Mouse (Mus musculus): Measurements from ENCODE around the gene Ak7. TPM values are rescaled to one million over a fixed set of nuclear protein-coding genes. Genes with fewer than 3 reads are reported as not detected.
A peak's percentile ranks its signal among the peaks of the same experiment; 100 is the strongest.

Gene Ak7
- 0.13 and 0.19 TPM in 2 replicates for polyA plus RNA-seq (2014; fragmentation: Nextera tagmentation; extraction: Ambion mirVana)

DNA sequence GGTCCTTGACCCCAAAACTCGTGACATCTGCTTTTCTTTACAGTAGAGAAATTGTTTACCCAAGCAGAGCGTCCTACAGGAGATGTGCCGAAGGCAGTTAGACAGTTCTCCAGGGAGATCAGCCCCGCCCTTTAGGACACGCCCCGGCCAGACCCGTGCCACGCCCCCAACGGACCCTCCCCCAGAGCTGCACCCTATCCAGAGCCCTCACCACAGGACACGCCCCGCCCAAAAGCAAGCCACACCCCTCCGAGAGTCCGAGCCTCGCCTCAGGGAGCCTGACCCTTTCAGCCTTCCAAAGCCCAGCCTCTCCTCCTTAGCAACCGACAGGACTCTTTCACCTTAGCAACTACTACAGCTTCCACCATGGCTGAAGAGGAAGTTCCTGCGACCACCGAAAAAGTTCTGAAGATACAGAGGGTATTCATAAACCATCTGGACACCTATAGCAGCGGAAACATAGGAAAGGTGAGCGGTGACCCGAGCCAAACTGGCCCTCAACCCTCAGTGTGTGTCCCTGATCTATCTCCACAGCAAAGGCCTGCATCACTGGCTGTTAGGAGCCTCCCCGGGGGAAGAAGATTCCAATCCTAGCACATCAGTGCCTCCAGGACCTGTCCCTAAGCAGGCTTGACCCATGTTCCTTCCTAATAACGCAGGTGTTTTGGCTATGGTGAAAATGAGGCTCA lies at the start of gene Ak7:
TSS of gene Ak7 (plus strand) at position 178 of the 689 bp plus-strand sequence.
- H3K27me3 ChIP-seq (ENCODE audit: control insufficient read depth, insufficient read depth, low read length): no peaks in the 10 kb centered on the region
- H3K4me1 ChIP-seq (ENCODE audit: control insufficient read depth, insufficient read depth, low read length): no peaks in the 10 kb centered on the region
- peak; percentile 94 for ATAC-seq (replicated peaks; ENCODE audit: insufficient number of reproducible peaks, low FRiP score, low TSS enrichment)
- H3K4me3 ChIP-seq (ENCODE audit: low read depth, low read length): peak within 1 kb of the TSS; percentile 10; the same call in 1 of the 2 replicates
- no peak within 1 kb of the TSS for H3K9ac ChIP-seq (ENCODE audit: low read depth, low read length)
- H3K36me3 ChIP-seq (ENCODE audit: control insufficient read depth, insufficient read depth, low read length): no peaks in the 10 kb centered on the region
- 10% methylated on average over 22 of the region's 22 CpGs for WGBS (ENCODE audit: insufficient replicate concordance)
- H3K4me2 ChIP-seq: peak within 1 kb of the TSS; percentile 54
- no peak within 1 kb of the TSS for H3K27ac ChIP-seq (ENCODE audit: low read depth, low read length)
- H3K9me3 ChIP-seq (replicated peaks; ENCODE audit: control insufficient read depth, low read length): no peaks in the 10 kb centered on the region

DNA sequence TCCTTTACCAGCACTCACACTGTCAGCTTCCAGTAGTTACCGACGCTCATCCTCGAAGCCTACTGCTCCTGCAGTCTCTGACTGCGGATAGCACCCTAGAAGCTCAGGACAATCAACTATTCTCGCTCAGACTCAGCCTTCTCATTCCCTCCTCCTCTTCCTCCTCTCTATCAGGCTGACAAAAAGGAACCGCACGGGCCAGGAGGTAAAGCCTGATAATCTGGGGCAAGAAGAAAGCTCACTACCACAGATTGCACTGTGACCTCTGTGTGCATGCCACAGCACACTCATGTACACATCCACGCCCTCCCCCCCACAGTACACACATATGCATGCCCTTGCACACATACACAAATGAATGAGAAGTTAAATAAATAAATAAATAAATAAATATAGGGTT lies 29.5 kb upstream of the Ak7 start:
- H3K27me3 ChIP-seq (ENCODE audit: control insufficient read depth, insufficient read depth, low read length): no peaks in the 10 kb centered on the region
- 79% methylated on average over 8 of the region's 8 CpGs for WGBS (ENCODE audit: insufficient replicate concordance)
- H3K4me3 ChIP-seq (ENCODE audit: low read depth, low read length): no peak overlapping the region
- H3K27ac ChIP-seq (ENCODE audit: low read depth, low read length): no peak overlapping the region
- H3K9ac ChIP-seq (ENCODE audit: low read depth, low read length): no peak overlapping the region
- peaks cover 16% of the 10 kb centered on the region for H3K36me3 ChIP-seq (ENCODE audit: control insufficient read depth, insufficient read depth, low read length)
- no peaks in the 10 kb centered on the region for H3K4me1 ChIP-seq (ENCODE audit: control insufficient read depth, insufficient read depth, low read length)
- no peak for ATAC-seq (replicated peaks; ENCODE audit: insufficient number of reproducible peaks, low FRiP score, low TSS enrichment)
- no peaks in the 10 kb centered on the region for H3K9me3 ChIP-seq (replicated peaks; ENCODE audit: control insufficient read depth, low read length)
- no peak overlapping the region for H3K4me2 ChIP-seq

DNA sequence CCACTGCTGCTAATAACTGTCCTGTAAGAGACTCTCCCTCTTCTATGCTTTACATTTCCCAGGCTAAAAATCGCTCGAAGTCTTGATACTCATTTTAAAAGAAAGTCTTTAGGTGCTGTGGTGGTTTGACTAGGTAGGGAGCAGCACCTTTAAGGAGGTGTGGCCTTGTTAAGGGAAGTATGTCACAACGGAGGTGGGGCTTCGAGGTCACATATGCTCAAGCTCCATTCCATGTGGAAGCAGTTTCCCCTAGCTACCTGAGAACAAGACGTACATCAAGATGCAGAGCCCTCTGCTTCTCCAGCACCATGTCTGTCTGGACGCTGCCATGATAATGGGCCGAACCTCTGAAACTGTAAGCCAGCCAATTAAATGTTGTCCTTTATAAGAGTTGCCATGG lies 27.6 kb upstream of the Ak7 start:
- 88% methylated on average over 7 of the region's 7 CpGs for WGBS (ENCODE audit: insufficient replicate concordance)
- Histone ChIP-seq H3K27ac (ENCODE audit: low read depth, low read length) (no peak overlapping the region), H3K9me3 (replicated peaks; ENCODE audit: control insufficient read depth, low read length) (no peaks in the 10 kb centered on the region), H3K4me1 (ENCODE audit: control insufficient read depth, insufficient read depth, low read length) (peaks cover 2% of the 10 kb centered on the region; the same call in 1 of the 2 replicates), H3K36me3 (ENCODE audit: control insufficient read depth, insufficient read depth, low read length) (peaks cover 15% of the 10 kb centered on the region), H3K4me3 (ENCODE audit: low read depth, low read length) (no peak overlapping the region), H3K4me2 (no peak overlapping the region), H3K9ac (ENCODE audit: low read depth, low read length) (no peak overlapping the region), H3K27me3 (ENCODE audit: control insufficient read depth, insufficient read depth, low read length) (no peaks in the 10 kb centered on the region)
- no peak for ATAC-seq (replicated peaks; ENCODE audit: insufficient number of reproducible peaks, low FRiP score, low TSS enrichment)

DNA sequence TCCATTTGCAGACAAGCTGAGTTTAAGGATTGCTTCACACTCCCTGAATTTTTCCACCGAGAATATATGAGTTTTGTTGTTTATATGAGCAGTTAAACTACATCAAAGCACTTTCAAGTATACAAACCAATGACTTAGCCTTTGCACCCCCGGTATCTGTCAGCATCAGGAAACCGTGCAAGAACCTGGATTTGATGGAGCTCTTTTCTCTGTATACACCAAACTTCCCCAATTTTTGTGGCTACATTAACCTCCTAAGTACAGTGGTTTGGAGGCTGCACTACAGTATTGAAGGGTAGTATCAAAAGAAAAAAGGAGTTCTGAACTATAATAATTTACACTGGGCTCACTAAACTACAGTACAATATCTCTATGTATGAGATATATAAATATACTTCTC lies 27.0 kb upstream of the Ak7 start:
- WGBS (ENCODE audit: insufficient replicate concordance): 88% methylated on average over 3 of the region's 3 CpGs
- peaks cover 10% of the 10 kb centered on the region for H3K36me3 ChIP-seq (ENCODE audit: control insufficient read depth, insufficient read depth, low read length)

DNA sequence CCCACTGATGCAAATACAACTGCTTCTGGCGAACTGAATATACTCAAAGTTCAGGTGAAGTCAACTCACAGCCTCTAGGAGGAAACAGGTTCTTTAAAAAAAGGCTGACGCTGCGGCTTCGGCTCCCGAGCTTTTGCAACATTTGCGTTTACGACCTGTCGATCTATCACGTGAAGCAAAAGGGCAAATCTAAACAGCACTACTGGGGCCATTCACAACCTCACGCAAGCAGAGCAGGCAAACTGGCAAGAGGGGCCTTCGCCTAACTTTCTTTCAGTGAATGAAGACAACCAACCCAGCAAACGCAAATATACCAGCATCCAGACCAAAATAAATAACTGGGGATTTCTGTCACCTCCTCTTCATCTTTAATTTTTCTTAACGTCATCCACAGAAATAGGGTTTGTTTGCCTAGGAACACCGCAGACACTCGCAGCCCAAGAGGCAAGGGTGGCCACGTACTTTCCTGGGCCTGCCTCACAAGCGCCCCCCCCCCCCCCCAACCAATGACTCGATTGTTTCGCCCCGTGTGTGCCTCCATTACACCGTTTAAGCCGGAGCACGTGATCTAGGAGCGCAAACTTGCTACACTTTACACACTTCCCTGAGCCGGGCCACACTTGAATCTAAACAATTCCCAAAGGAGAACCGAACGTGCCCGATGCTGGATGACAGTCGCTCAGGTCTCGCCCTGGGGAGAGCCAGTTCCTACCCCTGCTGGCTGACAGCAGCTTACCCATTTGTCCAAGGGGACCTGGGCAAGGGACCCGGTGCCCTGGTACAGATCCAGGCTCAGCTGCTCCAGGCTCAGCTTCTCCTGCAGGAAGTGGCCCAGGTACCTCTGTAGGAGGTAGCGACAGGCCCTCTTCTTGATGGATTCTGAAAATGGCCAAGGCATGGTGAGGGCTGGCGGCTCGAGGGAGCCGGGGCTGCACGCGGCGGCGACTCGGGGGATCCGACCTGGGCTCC lies 21.6 kb upstream of the Ak7 start, which contains the start of gene Gskip:
TSS of gene Gskip (plus strand) at position 897 of the 969 bp plus-strand sequence.
- Histone ChIP-seq H3K27ac (ENCODE audit: low read depth, low read length) (peak within 1 kb of the TSS; percentile 93), H3K9ac (ENCODE audit: low read depth, low read length) (peak within 1 kb of the TSS; percentile 94), H3K36me3 (ENCODE audit: control insufficient read depth, insufficient read depth, low read length) (no peaks in the 10 kb centered on the region), H3K4me1 (ENCODE audit: control insufficient read depth, insufficient read depth, low read length) (peaks cover 13% of the 10 kb centered on the region), H3K9me3 (replicated peaks; ENCODE audit: control insufficient read depth, low read length) (no peaks in the 10 kb centered on the region), H3K27me3 (ENCODE audit: control insufficient read depth, insufficient read depth, low read length) (no peaks in the 10 kb centered on the region), H3K4me3 (ENCODE audit: low read depth, low read length) (peak within 1 kb of the TSS; percentile 99), H3K4me2 (peak within 1 kb of the TSS; percentile 92)
- ATAC-seq (replicated peaks; ENCODE audit: insufficient number of reproducible peaks, low FRiP score, low TSS enrichment): peak; percentile 25
- 2% methylated on average over 40 of the region's 41 CpGs for WGBS (ENCODE audit: insufficient replicate concordance)

More for the DNA sequence above, 27.0 kb upstream of the Ak7 start:
- Histone ChIP-seq H3K9me3 (replicated peaks; ENCODE audit: control insufficient read depth, low read length) (no peaks in the 10 kb centered on the region), H3K9ac (ENCODE audit: low read depth, low read length) (no peak overlapping the region), H3K4me2 (no peak overlapping the region), H3K27ac (ENCODE audit: low read depth, low read length) (no peak overlapping the region), H3K4me1 (ENCODE audit: control insufficient read depth, insufficient read depth, low read length) (peaks cover 7% of the 10 kb centered on the region; the same call in 1 of the 2 replicates), H3K4me3 (ENCODE audit: low read depth, low read length) (no peak overlapping the region), H3K27me3 (ENCODE audit: control insufficient read depth, insufficient read depth, low read length) (no peaks in the 10 kb centered on the region)
- ATAC-seq (replicated peaks; ENCODE audit: insufficient number of reproducible peaks, low FRiP score, low TSS enrichment): no peak

DNA sequence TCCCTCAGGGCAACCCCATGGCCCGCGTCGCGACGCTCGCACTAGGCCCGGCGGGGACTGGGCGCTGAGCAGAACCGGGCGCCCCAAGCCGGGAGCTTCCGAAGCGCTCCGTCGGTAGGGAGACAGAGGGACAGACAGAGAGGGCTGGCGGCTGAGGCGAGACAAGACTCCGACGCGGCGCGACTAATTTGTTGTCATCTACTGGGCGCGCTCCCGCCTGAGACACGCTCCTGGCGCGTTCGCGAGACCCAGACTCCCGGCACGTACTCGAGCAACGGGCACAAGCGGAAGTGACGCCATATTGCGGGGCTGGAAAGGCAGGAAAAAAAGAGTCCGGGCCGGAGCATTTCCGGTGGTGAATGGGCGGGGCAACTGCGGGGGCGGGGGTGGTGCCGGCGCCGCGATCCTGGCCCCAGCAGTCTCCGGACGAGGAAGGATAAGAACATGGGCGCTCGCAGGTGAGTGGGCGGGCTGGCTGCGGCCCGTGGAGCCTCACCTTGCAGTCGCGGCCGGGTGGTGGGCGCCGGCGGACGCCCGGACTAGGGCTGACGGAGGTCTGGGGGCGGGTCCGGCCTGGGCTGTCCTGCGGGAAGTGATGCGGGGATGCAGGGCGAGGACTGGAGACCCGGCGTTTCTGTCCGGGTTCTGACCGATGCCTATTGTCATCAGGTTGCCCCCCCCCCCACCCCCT lies 20.6 kb upstream of the Ak7 start, which contains the start of gene Atg2b:
TSS of gene Atg2b (minus strand) at position 211 of the 691 bp plus-strand sequence.
- Histone ChIP-seq H3K27ac (ENCODE audit: low read depth, low read length) (peak within 1 kb of the TSS; percentile 93), H3K36me3 (ENCODE audit: control insufficient read depth, insufficient read depth, low read length) (no peaks in the 10 kb centered on the region), H3K9me3 (replicated peaks; ENCODE audit: control insufficient read depth, low read length) (no peaks in the 10 kb centered on the region), H3K4me2 (peak within 1 kb of the TSS; percentile 92), H3K4me3 (ENCODE audit: low read depth, low read length) (peak within 1 kb of the TSS; percentile 99), H3K9ac (ENCODE audit: low read depth, low read length) (peak within 1 kb of the TSS; percentile 94), H3K27me3 (ENCODE audit: control insufficient read depth, insufficient read depth, low read length) (no peaks in the 10 kb centered on the region), H3K4me1 (ENCODE audit: control insufficient read depth, insufficient read depth, low read length) (peaks cover 13% of the 10 kb centered on the region)
- ATAC-seq (replicated peaks; ENCODE audit: insufficient number of reproducible peaks, low FRiP score, low TSS enrichment): peak; percentile 89
- under 1% methylated on average over 73 of the region's 73 CpGs for WGBS (ENCODE audit: insufficient replicate concordance)

DNA sequence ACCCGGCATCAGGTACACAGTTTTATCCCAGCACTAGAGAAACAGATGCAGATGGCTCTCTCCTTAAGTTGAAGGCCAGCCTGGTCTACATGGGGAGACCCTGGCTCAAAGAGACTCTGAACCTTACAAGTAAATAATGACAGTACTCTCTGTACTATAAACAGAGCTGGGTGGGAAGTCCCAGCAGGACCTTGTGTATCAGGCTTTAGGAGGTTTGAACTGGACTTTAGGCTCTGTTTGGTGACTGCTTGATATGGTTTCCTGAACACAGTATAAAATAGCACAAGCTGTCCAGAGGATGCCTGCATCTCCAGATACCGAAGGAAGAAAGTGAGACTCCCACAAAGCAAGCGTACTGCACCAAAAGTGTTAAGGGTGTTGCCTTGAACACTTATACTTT lies 19.0 kb upstream of the Ak7 start:
- Histone ChIP-seq H3K36me3 (ENCODE audit: control insufficient read depth, insufficient read depth, low read length) (no peaks in the 10 kb centered on the region), H3K4me2 (no peak overlapping the region), H3K4me3 (ENCODE audit: low read depth, low read length) (no peak overlapping the region), H3K27me3 (ENCODE audit: control insufficient read depth, insufficient read depth, low read length) (no peaks in the 10 kb centered on the region), H3K4me1 (ENCODE audit: control insufficient read depth, insufficient read depth, low read length) (peaks cover 13% of the 10 kb centered on the region), H3K9ac (ENCODE audit: low read depth, low read length) (no peak overlapping the region), H3K9me3 (replicated peaks; ENCODE audit: control insufficient read depth, low read length) (no peaks in the 10 kb centered on the region), H3K27ac (ENCODE audit: low read depth, low read length) (no peak overlapping the region)
- 87% methylated on average over 3 of the region's 3 CpGs for WGBS (ENCODE audit: insufficient replicate concordance)
- ATAC-seq (replicated peaks; ENCODE audit: insufficient number of reproducible peaks, low FRiP score, low TSS enrichment): no peak

DNA sequence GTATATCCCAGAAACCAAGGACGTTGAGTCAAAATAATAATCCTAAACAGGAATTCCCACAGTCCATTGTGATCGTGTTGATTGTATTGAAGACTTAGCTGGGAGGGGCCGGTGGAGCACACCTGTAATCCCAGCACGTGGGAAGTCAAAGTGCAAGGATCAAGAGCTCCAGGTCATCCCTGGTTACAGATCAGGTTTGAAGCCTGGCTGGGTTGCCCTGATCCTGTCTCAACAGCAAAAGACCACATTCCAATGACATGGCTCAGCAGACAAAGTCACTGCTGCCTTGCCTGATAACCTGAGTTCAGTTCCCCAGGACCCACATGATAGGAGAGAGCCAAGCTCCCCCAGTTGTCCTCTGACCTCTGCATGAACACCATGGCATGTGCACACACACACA lies 18.4 kb upstream of the Ak7 start:
- Histone ChIP-seq H3K4me3 (ENCODE audit: low read depth, low read length) (no peak overlapping the region), H3K27me3 (ENCODE audit: control insufficient read depth, insufficient read depth, low read length) (no peaks in the 10 kb centered on the region), H3K36me3 (ENCODE audit: control insufficient read depth, insufficient read depth, low read length) (no peaks in the 10 kb centered on the region), H3K9me3 (replicated peaks; ENCODE audit: control insufficient read depth, low read length) (no peaks in the 10 kb centered on the region), H3K27ac (ENCODE audit: low read depth, low read length) (no peak overlapping the region), H3K9ac (ENCODE audit: low read depth, low read length) (no peak overlapping the region), H3K4me1 (ENCODE audit: control insufficient read depth, insufficient read depth, low read length) (peaks cover 13% of the 10 kb centered on the region), H3K4me2 (no peak overlapping the region)
- WGBS (ENCODE audit: insufficient replicate concordance): 85% methylated on average over 4 of the region's 4 CpGs
- ATAC-seq (replicated peaks; ENCODE audit: insufficient number of reproducible peaks, low FRiP score, low TSS enrichment): no peak

All from heart, embryonic 11.5 days (tissue).